Mouse (Mus musculus) c-Kit-negative CD71-positive TER-119-positive erythroid progenitor cells, embryonic 14.5 days (primary cell): Measurements from ENCODE around the gene Immp2l.

Source experiments
- DNase-seq: peaks from one replicate; pipeline ENCODE4 v3.0.0-alpha.2; 2013; ENCODE audit warnings: low read depth, low spot score

Immp2l gene

DNA sequence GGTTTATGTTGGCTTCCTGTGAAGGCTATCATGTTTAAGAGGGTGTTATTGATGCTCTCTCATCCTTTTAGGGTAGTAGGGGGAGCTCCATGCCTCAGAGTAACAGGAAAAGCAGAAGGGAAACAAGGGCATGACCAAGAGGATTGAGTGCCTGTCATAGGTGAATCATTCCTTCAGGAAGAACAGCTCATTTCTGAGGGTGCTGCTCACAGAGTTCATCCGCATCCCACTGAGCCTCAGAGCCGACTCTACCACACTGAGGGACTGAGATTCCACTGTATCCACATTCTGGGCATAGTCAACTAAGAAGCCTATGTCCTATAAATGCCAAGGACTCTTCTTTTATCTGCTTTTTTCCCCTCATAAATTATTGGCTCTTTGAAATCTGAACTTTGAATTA lies 497.8 kb downstream of the Immp2l start:
- DNase-seq, result no peak

DNA sequence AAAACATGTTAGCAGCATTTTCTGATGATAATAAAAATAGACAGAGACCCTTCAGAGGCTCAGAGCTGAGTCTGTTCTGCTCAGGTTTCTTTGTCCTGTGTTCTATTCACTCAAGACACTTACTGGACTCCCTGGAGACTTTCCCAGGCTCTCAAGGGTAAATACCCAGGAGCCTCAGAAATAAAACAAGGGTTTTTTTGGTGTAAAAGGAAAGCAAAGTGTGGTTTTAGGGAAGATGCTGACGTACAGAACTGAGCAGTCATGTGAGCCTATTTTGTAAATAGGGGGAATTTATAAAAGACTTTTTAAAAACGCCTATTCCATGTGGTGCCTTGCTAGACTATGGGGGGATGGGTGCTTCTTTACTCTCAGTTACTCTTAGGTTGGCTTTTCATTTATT lies 502.8 kb downstream of the Immp2l start:
- no peak for DNase-seq

DNA sequence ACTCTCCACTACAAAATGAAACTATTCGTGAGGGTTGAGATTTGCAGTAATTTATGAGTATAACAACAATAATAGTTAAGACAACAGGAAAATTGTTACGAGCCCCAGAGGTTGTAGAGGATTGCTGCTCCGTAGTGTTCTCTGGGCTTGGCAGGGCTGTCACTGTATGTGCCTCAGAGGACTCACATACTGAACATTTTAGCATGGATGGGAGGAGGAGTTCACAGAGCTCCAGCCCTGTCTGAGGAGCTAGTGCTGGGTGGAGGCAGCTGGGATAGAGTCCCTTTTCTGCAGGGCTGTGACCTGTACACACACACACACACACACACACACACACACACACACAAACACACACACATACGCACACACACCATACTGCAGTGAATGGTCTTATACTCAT lies 504.5 kb downstream of the Immp2l start:
- no peak for DNase-seq

DNA sequence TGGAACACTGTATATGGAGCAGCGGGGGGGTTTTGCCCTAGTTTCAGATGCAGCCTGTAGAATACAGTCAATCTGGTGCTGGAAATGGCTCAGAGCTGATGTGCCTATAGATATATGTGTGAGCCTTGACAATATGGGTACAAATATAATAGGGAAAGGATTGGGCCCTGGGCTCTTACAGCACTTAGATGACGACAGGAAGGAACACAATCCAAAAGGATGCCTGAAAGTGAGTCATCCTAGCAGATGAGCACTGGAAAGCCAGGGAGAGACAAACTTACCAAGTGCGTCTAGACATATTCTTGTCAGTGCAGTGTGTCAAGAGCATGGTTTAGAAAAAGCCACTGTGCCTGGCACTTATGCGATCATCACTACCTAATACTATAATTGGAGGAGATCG lies 516.1 kb downstream of the Immp2l start:
- DNase-seq, result no peak

DNA sequence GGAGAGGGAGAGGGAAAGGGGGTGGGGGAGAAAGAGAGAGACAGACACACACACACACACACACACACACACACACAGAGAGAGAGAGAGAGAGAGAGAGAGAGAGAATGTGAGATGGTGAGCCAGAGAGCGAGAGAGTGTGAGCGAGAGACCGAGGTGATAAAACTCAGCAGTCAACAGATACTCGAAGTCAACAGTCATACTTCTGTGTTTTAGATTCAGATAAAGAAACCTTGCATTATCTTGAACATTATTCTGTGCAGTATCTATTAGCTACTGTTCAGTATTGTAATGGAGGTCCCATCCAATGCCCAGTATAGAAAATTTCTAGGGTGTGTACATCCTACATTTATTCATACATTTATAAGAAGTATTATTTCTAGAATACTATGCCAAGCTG lies 527.7 kb downstream of the Immp2l start:
- DNase-seq, result no peak

DNA sequence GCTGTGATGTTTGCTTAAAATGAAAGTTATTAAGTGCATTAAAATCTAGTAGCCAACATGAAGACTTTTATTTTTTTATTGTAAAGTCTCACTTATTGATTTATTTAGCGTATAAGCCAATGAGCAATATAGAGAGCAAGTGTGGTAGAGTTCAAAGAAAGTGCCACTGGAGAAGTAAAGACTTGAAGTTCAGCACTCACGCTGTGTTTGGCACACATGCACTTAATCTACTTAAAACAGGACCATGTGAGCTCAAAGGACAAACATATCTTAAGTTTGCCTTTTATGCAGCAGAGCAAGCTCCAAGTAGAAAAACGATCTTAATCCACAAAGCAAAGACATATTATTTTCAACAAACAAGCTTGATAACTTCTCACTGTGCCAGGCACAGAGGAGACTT lies 533.9 kb downstream of the Immp2l start:
- no peak for DNase-seq

DNA sequence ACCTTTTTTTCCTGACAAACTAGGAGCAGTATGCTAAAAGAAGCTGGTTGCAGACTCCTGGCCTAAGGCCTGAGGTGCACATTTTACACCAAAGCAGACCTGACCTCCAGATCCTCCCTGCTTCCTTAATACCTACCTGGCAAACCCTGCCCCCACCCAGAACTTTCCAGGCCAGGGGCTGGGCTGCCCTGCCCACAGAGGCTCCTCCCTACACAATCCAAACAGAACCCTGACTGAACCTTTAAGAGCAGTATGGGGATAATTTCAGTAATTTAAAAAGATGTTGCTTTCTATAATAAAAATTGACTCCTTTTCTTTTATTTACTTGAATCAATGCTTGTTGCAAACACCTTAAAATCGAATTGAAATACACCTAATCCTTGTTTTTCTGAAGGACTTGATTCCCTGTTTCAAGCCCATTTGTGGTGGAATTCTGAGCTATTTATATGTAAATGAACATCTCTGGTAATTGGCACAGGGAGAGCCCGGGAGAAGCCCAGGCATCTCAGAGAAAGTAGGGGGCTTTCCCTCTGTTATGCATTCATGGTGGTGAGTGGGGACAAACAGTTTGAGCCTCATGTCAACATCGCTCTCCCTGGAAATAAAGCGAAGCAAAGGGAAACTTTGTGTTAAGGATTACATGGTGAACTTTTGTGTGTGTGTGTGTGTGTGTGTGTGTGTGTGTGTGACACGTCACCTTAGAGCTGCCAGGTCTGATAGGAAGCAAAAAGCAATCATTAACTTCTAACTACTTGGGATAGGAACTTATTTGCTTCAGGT lies 535.3 kb downstream of the Immp2l start:
- DNase-seq, result no peak

DNA sequence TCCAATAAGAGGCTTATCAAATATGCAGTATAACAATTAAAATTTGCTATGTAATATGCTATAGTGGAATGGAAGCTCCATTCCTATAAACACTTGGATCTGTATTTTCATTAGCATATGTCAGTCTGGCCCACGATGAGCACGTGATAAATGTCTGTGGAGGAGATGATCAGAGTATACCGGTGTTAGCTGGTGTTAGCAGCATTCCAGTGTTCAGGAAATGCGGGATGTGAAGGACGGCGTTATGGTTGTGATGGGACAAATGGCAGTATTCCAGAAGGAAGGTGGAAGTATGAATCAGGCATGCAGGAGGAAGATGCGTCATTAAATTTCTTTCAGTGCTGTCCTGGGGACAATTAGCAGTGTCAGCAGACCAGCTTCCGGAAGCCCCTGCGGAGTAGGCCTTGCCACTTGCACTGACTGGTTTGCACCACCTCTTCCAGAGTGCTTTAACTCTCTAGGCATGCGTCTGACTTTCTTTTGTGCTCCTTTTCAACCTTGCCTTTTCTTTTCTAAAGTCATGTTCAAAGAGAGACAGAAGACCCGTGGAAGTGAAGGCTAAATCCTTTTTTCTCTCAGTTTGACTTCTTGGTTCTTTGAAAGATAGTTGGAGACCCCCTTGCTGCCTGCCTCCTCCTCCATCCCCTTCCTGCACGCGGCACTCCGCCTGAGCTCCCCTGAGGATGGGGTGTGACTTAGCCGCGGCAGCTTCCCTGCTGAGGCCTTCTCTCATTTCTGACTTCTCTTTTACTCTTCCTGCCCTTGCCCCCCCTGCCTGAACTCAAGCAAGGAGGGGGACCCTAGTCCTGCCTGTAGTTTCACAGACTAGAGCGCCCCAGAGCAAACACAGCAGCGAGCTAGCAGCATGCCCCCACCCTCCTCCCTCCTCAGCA lies 541.9 kb downstream of the Immp2l start:
- DNase-seq, result no peak

DNA sequence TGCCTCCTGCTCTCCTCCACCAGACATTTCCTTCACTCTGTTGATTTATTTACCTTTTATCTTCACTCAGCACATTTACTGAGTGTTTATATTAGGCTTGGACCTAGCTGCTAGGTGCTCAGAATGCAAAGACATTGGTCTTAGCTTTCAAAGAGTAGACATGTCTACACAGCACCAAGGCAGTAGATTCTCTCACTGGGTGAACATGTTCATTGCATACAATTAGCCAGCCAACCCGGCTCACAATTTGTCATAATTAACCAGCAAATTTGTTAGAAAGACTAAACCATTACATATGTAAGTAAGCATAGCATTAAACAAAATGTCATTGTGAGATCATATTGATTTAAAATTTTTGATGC lies 542.5 kb downstream of the Immp2l start:
- DNase-seq, result no peak

DNA sequence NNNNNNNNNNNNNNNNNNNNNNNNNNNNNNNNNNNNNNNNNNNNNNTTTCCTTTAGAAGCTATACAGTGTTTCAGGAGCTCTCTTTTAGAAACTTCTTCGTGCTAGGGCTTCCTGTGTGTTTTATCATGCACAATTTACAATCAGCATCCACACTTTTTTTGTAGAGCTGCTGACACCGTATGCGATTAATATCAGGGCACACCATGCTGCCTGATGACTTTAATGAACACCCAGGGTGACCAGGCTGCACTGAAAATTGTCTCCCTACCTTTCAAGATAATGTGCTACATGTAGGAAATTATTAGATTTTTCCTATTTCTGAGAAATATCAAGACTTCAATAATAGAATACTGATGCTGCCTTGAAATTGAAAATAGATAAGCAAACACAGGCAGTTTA lies 549.9 kb downstream of the Immp2l start:
- no peak for DNase-seq

DNA sequence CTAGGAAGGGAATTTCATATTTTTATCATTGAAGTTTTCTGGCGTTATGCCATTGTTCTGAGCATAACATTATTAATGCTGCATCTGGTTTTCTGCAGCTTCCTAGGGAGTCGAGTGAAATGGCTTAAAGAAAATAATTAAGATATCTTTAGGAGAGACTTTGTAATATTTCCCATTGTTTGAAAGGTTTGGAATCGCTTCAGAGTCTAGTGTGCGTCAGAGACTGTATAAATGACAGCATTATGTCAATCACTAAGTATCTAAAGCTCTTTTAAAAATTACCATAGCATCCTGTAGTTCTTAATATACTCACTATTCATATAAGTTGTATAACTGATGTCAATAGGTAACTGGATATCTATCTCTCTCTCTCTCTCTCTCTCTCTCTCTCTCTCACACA lies 551.3 kb downstream of the Immp2l start:
- no peak for DNase-seq

DNA sequence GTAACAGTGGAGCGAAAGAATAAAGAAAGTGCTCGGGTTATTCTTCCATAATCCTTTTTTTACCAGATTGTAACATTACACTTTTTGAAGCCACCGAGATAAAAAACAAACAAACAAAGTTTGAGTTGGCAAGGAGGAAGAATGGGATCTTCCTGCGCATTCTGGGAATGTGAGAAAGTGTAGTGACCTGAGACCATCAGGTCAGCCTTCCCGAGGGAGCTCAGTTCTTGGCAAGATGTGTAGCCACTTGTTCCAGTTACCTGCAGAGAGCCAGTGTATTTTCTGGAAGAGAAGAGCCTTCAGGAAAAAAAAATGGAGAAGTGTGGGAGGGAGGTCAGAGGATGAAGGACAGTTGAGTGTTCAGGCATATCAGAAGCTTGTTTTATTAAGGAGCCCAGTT lies 569.5 kb downstream of the Immp2l start:
- DNase-seq, result no peak

DNA sequence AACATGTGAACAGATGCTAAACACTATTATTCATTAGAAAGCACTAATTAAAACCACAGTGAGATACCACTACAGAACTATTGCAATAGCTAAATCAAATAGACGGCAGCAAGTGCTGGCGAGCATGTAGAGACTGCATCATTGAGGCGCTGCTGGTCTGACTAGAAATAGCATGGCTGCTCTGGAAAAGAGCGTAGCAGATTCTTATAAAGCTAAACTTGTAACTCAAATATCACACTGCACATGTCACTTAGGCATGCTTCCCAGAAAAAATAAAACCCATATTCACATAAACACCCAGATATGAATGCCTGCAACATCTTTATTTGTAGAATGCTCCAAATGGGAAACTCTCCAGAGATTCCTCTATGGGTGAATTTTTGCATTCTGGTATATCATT lies 570.1 kb downstream of the Immp2l start:
- DNase-seq, result no peak

DNA sequence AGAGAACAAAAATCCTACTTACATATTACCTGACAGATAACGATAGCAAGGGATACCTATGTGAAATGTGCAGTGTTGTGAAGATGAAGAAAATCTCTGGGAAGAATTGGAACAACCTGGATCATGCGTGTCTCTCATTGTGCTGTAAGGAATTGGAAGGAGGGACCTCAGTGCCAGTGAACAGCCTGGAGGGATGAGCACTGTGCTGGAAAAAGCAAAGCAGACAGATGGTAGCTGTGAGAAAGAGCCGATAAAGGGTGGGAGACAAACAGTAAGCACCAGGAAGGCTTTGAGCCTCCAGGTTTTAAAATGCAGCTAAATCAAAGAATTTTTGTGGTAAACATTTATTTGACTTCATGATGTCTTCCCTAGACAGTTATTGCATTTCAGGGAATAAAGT lies 591.4 kb downstream of the Immp2l start:
- DNase-seq, result no peak

DNA sequence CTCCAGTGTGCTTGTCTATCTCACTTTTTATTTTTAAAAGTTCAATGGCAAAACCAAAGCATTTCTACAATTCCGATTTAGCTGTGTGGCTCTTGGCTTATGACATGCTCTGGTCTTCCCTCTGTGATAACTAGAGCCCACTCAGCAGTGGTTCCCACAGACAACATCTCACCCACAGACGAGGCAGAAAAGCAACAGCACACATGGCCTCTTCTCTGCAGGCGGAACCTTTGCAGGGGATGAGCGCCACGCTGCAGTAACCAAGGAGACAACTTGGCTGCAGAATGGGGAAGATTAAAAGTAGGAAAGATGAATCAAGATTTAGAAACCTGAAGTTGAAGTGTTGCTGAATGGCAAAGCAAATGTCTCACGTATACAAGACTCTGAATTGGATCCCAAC lies 597.5 kb downstream of the Immp2l start:
- no peak for DNase-seq

DNA sequence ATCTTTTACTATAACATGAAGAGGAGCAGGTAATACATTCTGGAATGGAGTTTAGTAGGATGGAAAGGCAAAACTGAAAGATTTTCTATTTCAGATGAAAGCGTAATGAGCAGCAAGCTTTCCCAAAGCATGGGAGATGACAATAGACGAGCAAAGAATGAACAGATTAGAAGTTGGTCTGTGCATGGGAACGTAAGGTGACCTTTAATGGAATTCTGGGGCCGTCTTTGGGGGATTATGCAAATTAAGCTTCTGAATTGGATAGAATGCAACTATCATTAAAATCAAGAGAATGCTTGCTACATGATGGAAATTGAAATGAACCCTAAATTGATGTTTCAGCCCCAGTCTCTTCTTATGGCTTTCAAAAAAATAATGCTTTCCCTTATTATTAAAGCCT lies 619.4 kb downstream of the Immp2l start:
- no peak for DNase-seq

DNA sequence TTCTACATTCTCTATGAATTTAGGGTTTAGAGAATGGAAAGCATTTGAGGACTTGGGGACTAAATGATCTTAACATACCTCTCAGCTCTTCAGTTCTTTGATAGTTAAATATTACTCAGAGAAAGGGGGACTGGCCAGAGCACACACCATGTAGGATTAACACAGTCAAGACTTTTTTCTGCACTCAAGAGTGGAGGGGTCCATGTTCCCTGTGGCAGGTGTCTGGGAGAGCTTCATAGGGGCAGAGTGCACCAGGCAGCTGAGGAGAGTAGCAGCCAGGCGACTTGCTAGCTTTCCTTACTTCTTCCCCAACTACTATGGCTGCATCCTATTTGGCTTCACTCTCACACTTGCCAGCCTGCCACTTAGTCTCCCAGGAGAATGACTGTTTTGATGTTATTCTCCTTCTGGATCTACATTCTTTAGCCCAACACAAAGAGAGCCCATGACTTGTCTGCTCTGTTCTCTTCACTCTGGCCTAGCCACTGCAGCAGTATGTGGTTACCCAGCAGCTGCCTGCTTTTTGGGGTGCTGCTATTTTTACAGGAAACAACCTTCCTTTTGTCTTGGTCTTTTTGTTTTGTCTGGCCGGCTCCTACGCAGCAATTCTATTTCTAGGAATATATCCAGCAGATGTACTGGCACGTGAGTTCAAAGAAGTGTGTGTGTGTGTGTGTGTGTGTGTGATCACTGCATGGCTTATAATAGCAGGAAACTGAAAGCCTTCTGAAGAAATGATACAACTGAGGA lies 621.1 kb downstream of the Immp2l start:
- DNase-seq, result no peak

DNA sequence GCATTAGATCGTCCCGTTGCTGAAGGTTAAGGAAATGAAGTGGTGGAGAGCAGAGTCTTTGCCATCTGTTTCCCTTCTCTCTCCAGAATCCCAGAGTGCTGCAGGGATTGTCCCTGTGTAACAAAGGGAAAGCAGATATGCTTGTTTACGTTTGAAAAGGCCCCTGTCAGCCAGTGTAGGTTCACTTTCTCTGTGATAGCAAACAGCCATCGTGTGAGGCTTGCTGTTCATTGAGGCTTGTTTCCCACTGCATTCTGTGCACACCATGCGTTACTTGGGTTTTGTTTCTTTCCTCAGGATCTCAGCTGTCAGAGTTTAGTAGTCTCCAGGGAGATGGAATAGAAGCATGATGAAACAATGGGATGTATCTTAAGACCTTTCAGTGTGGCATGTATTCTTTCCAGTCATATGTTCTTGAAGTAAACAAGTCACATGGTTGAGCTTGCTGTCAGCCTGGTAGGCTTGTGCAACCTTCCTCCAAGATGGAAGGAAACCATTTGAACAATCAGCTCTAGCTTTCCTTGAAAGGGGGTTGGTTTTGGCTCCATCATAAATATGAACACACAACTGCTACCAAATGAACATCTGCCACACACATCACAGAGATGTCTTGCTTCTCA lies 623.2 kb downstream of the Immp2l start:
- no peak for DNase-seq

DNA sequence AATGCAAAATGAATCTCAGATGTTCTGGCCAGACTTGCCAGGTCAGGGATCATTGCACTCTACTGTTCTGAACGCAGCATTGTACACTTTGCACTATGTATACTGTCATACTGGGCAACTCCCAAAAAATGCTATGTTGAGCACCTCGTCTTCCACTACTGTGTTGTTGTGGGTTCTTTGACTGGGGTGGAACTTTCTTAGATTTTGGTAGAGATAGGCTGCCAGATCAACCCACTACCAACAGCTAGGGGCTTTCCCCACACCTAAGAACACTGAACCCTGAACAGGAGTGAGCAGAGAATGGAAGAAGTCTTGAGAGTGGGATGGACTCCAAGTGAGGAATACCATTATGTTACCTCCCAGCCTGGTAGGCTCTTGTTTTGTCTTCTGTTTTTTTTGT lies 623.8 kb downstream of the Immp2l start:
- DNase-seq, result no peak

DNA sequence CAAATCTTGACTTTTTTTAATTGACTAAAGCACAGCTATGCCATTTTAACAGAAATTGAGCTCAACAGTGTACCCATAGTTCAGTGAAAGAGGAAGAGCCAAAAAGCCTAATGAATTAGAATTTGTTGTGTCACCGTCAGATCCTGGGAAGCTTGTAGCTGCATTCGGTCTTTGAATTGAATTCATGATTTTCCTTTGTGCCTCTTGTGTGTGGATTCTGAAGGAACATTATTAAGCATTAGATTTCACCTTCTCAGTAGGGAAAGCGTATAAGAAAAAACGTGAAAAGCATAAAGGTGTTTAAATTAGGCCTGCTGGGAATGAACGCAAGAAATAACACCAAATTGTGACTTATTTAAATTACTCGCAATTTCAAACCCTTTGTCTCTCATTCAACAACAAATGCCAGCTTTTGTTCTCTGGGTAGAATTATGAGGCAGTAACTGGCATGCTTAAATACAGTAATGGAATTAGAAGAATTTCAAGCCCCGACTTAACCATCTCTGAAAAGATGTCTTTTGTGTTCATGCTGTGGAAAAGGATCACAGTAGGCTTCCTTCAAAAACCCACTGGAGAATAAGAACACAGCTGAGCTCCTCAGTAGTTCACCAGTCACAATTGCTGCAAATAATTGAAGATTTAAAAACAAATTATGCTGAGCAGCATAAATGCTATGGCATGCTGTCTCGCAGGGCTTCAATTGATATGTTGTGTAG lies 626.1 kb downstream of the Immp2l start:
- no peak for DNase-seq

DNA sequence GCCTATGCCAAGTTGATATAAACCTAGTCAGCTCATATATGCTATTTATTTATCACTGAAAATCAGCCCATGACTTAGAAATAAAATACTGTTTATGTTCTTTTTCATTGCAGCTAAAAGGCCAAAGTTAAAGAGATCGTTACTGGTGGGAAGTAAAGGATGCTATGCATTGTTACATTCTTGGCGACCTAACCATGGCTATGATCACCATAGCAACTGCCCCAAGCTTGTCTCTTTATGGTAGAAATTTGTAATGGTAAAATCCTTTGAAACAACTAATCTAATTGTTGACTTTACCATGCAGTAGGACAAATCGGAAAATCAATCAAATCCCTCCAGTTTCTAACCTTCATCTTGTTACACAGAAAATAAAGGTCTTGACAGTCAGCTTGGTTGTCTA lies 644.4 kb downstream of the Immp2l start:
- DNase-seq, result no peak
